Mouse (Mus musculus): ENCODE measurements at regions not wholly inside any gene's neighbourhood (a gene's known extent, or its start where the extent isn't known, plus 50 kb on each side); places are given as distances from the start of the nearest gene placed in this dataset.

GRCm38 (mm10) chr3:19798543-19799106 is 158.2 kb upstream of the Cp start:
- no peak for TF ChIP-seq CTCF (IDR thresholded peaks at IDR 0.05; ENCODE audit: borderline replicate concordance, insufficient read depth, low read depth, low read length)
- TF ChIP-seq POLR2A (IDR thresholded peaks at IDR 0.05; ENCODE audit: borderline replicate concordance, insufficient read depth, low read length): no peak

Measured in cerebellum, adult 2 months (tissue).